Mouse (Mus musculus): ENCODE data around the gene Mybbp1a.
"Not testable (repeated sequence)": the region's sequence is repeated elsewhere in the genome, so short reads cannot be mapped to it uniquely, and the experiment has no call there.

Mybbp1a gene

GRCm38 (mm10) chr11:72413601-72414190 is 27.5 kb upstream of the Mybbp1a start:
- no peak for DNase-seq

- no peak for DNase-seq
These were observed 26.0 kb upstream of the Mybbp1a start for GRCm38 (mm10) chr11:72415155-72415554.

- no peak for DNase-seq
These were observed 24.5 kb upstream of the Mybbp1a start for GRCm38 (mm10) chr11:72416666-72417065.

- DNase-seq = no peak
These were observed 23.8 kb upstream of the Mybbp1a start for GRCm38 (mm10) chr11:72417376-72417775.

GRCm38 (mm10) chr11:72418227-72418626 is 22.9 kb upstream of the Mybbp1a start:
- DNase-seq = no peak

- DNase-seq = no peak
These were observed 22.1 kb upstream of the Mybbp1a start for GRCm38 (mm10) chr11:72419006-72419405.

- no peak for DNase-seq
These were observed 20.6 kb upstream of the Mybbp1a start for GRCm38 (mm10) chr11:72420460-72421122.

- no peak for DNase-seq
These were observed 19.5 kb upstream of the Mybbp1a start for GRCm38 (mm10) chr11:72421518-72422278.

GRCm38 (mm10) chr11:72423686-72424085 is 17.5 kb upstream of the Mybbp1a start:
- DNase-seq = no peak

- DNase-seq = no peak
These were observed 16.0 kb upstream of the Mybbp1a start for GRCm38 (mm10) chr11:72425201-72425600.

- DNase-seq = no peak
These were observed 14.3 kb upstream of the Mybbp1a start for GRCm38 (mm10) chr11:72426884-72427283.

GRCm38 (mm10) chr11:72428694-72429093 is 12.5 kb upstream of the Mybbp1a start:
- peak; percentile 46 to 66 for DNase-seq

- peak; percentile 35 to 61 for DNase-seq
These were observed 11.9 kb upstream of the Mybbp1a start for GRCm38 (mm10) chr11:72429288-72429690.

- not testable (repeated sequence) for DNase-seq
These were observed 10.7 kb upstream of the Mybbp1a start for GRCm38 (mm10) chr11:72430311-72431068.

GRCm38 (mm10) chr11:72434963-72435693 is 6.0 kb upstream of the Mybbp1a start, which contains the start of gene Ggt6:
TSS of gene Ggt6 (plus strand) at chr11:72435526.
- DNase-seq = no peak

- DNase-seq = no peak
These were observed 5.5 kb upstream of the Mybbp1a start for GRCm38 (mm10) chr11:72435694-72436045.

GRCm38 (mm10) chr11:72436271-72436670 is 4.9 kb upstream of the Mybbp1a start:
- DNase-seq = no peak

GRCm38 (mm10) chr11:72436756-72437650 is 4.2 kb upstream of the Mybbp1a start:
- DNase-seq = no peak

- no peak for DNase-seq
These were observed 2.7 kb upstream of the Mybbp1a start for GRCm38 (mm10) chr11:72438411-72438810.

- not testable (repeated sequence) for DNase-seq
These were observed 574 bp upstream of the Mybbp1a start for GRCm38 (mm10) chr11:72440597-72440964.

All from thymus, adult 18-20 months (tissue).